Mouse (Mus musculus): ENCODE measurements around the gene Tesc.
A peak's percentile ranks its signal among the peaks of the same experiment; 100 is the strongest.

The Tesc gene

DNA sequence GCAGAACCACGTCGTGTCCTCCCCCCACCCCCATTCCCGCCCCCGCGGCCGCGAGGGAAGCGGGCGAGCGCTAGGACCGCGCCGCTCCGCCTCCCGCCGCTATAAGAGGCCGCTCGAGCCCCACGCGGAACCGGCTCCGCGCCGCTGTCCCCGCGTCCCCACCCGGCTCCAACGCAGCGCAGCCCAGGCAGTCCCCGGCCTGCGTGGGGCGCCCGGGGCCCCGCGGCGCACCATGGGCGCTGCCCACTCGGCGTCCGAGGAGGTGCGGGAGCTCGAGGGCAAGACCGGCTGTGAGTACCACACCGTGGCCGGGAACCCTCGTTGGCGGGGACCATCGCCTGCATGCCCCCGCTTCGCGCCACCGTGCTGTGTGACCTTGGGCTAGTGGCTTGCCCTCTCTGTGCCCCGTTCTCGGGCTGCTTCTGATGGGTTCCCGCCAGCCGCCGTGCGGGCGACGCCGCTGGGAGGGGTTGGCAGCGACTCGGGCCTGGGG is at the start of gene Tesc:
Gene Tesc, plus strand, starts transcription at position 46 of the 493 bp plus-strand sequence.
- peak; percentile 38 for DNase-seq

GRCm38 (mm10) chr5:117978159-117978697 is 49.3 kb upstream of the Tesc start:
- no peak for DNase-seq

DNA sequence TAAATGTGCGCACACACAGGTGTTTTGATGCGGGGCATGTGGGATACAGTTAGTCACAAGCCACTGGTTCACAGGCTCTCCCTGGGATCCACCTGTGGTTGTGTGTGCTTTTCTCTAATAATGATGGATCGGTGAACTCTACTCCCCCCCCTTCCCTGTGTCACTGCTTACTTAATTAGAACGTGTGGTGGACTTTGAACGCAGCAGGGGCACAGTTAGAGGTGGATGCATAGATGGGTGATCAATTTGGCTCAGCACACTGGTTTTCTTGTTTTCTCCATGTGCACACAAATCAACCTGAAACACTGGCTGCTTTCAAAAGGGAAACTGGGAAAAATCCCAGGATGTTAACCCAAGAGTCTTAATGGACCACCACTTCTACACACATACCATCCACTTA is 48.5 kb upstream of the Tesc start:
- DNase-seq: no peak

DNA sequence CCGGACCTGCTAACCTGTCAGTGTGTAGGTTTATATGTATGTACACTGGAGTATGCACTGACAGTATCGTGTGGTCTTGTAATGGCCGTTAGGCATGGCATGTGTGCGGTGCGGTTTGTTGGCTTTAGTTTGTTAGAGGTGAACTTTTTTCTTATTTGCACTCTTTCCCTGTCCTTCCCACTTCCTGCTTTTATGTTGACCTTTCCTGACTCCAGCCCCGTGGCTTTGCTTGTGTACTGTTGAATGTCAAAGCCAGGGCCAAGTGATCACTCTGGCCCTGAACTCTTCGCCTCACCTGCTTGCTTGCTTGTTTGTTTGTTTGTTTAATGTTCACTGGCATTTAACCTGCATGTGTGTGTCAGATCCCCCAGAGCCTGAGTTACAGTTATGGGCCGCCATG is 46.6 kb upstream of the Tesc start:
- DNase-seq: no peak

DNA sequence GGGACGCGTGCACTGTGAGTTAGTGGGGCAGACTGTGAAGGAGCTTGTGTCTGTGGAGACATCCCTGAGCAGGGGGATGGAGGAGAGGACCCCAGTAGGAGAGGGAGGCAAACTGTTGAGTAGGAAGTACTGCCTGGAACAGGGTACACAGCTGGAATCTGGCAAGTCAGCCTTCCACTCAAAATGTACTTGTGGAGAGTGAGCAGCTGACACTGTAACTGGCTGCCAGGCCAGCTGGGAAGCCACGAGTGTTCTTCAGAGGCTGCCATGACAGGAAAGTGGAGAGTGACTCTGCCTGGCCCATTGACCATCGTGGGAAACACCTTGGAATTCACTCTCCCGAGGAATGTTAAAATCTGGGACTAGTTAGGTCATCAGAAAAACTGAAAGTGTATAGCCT is 45.6 kb upstream of the Tesc start:
- no peak for DNase-seq

DNA sequence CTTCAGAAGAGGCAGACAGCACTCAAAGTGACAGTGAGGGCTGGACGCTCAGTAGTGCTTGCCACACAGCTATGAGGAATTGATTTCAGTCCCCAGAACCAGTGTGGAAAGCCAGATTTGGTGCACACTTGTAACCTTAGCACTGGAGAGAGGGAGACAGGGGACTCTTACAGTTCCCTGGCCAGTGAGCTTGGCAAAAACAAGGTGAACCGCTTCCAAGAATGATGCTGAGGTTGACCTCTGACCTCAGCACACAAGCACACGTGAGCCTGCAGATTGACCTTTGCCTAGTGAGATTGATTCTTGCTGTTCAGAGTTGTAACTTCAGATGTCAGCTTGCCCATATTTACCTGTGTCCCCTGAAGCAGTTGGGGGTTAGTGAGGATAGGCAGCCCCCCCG is 41.2 kb upstream of the Tesc start:
- no peak for DNase-seq

DNA sequence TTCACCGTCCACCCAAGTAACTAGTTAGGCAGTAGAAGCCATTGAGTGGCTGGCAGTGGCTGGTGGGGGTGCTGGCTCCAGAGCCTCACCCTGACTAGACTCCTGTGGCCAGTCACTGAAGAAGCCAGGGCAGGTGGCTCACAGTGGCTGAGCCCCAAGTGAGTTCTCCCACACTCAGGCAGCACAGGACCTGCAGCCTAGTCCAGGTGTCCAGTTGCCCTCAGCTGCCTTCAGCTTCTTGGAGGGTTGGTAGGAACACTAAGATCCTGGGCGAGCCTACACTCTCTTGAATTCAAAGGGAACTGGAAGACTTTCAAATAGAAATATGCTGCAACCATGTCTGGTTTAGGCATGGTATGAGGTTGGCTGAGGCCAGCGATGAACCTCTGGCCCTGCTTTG is 39.7 kb upstream of the Tesc start:
- no peak for DNase-seq

DNA sequence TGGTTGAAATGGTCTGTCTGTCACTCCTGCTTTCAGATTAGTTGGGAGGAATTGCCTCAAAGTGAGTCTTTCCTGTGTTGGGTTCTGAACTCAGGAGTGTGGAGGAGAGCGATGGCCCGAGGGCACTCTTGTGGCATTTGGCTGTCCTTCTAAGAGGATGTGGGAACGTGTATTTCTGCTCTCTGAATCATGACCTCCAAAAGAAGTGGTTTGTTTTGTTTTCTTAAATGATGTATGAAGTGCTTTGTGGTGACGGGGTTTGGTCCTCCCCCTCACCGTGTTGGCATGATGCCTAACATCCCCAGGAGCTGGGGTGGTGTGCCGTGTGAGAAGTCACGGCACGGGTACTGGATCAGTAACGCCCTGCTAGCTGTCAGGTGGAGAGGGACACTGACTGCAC is 39.2 kb upstream of the Tesc start:
- no peak for DNase-seq

- DNase-seq: no peak
Observed at GRCm38 (mm10) chr5:117989773-117990172, 37.8 kb upstream of the Tesc start.

DNA sequence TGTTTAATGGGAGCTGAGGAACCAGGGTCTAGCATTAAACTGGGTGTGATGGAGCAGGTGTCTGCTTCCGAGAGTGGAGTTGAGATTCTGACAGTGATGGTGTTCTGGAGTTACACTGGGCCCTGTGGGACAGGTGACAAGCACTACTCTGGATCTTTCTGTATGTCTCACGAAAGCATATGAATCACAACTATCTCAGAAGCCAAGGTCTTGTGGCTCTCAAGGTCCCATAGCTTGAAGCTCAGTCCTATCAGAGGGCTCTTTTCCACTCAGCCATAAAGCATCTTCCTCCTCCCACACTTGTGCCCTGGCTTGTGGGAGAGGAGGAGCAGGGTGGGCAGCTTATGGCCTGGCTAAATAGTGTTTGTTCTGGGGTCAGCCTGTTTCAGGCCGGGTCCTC is 36.6 kb upstream of the Tesc start:
- DNase-seq: no peak

- DNase-seq: no peak
Observed at GRCm38 (mm10) chr5:117993550-117993949, 34.0 kb upstream of the Tesc start.

DNA sequence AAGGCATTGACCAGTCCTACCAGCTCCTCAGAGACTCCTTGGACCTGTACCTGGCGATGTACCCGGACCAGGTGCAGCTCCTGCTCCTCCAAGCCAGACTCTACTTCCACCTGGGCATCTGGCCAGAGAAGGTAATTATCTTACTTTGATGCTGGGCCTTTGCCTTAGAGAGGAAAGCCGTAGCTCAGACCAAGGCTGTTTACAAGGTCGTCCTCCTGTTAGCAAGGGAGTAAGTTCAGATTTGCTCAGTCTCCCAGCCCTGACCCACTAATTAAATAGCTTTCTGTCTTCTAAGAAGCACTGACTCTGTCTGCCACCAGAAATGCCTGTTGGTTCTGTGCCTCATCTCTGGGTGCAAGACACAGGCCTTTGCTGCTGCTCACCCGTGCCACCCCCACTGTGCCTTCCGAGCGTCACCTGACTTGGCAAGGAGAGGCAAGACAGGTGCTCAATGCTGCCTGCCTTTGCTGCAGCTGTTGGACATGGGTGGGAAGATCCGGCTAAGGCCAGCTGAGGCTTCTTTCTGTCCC is 32.1 kb upstream of the Tesc start:
- DNase-seq: no peak

GRCm38 (mm10) chr5:117995911-117996310 is 31.6 kb upstream of the Tesc start:
- no peak for DNase-seq

- no peak for DNase-seq
Observed at GRCm38 (mm10) chr5:117996581-117996980, 31.0 kb upstream of the Tesc start.

DNA sequence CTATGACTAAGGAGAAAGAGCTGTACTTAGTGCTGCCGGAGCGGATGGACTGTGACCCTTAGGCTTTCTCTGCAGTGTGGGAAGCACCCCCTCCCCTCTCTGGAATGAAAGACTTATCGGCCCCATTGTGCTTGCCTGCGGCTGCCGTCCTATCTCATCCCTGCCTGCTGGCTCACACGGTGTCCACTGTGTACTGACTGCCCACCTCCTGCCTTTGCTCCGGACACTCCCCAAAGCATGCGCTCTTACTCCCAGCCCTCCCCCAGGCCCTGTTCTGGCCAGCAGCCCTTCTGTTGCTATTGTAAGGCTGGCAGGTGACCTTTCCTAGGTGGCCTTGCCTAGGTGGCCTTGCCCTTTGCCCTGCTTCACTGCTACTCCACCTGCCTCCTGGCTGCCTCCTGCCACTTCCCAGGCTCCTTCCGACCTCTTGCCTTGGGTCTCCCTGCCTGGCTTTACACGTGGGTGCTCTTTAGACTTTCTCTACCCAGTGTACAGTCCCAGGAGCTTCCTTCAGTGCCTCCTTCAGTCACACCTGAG is 30.0 kb upstream of the Tesc start:
- DNase-seq: no peak

- no peak for DNase-seq
Observed at GRCm38 (mm10) chr5:117999061-117999460, 28.5 kb upstream of the Tesc start.

- DNase-seq: no peak
Observed at GRCm38 (mm10) chr5:117999584-117999983, 28.0 kb upstream of the Tesc start.

DNA sequence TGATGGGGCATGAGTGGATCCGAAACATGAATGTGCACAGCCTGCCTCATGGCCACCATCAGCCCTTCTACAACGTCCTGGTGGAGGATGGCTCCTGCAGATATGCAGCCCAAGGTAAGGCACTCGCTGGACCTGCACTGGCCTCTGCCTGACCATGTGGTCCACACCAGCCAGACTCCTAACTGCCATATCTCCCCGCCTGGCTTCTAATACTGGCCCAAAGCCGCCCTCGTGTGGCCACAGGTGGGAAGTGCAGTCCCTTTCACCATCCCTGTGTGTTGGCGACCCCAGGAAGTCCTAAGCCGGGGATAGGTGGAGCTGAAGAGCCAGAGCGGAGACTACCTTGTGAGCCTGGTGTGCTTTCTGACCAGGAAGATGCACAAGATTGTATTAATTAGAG is 25.5 kb upstream of the Tesc start:
- peak; percentile 69 for DNase-seq

DNA sequence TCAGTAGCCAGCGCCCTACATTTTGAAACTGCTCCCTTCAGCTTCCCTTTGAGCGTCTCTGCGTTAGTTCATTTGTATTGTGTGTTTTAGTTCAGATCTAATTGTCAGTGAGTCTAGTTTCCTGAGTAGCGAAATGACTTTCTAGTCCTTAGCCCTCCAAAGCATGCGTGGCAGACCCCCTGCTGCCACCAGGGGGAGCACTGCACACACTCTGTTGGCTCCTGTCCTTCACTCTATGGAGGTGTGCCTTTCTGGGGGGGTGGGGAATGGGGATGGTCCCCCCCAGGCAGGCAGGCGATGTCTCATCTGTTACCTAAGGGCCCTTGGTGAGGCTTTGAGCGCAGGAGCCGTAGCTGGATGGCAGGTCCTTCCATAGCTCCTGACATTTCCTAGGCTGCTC is 22.9 kb upstream of the Tesc start:
- DNase-seq: peak; percentile 74

DNA sequence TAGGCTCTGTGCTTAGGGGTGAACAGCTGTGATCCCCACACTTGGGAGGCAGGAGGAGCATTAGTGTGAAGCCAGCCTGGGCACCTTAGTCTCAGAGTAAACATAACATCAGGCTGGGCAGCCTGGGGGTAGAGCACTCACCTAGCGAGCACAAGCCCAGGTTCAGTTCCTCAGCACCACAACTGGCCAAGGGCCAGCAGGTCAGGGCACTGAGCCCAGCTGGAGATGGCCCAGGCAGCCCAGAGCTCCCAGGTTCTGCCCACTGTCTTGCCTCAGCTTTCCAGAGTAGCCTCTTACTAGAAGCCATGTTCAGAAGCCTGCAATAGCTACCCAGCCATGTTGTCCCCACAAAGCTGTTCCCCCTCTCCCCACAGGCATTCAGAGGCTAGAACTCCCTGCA is 21.8 kb upstream of the Tesc start:
- no peak for DNase-seq

DNA sequence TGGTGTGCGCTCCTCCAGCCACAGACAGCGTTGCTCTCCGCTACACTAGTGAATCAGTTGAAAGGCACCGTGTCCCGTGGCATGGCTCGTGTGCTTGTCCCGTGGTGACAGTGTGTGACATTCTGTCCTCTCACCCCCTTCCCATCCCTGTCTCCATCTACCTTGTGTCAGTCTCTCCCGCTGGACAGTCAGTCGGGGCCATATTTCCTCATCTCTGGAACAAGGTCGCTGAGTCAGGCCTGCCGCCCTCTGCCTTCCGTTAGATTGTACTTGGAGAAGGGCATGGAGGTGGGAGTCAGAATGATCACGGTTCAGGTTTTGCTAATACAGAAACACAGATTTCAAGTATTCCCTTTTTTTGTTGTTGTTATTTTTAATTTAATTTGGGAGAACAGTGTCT is 19.2 kb upstream of the Tesc start:
- DNase-seq: no peak

DNA sequence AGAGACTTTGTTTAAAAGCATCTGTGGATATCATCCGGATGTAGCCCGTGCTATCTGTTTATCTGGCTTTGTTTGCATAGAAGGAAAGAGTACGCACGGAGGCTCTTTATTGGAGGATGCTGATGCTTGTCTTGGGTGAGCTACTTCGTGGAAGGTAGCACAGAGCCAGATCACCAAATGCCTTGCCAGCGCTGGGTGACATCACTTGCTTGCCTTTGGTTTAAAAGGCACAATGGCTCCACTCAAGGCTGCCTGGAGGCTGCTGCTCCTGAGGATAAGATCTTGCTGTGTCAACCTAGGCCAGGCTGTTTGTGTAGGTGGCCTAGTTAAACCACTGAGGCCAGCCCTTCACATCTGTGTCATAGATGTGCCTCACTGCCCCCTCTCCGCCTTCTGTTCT is 16.7 kb upstream of the Tesc start:
- DNase-seq: no peak

DNA sequence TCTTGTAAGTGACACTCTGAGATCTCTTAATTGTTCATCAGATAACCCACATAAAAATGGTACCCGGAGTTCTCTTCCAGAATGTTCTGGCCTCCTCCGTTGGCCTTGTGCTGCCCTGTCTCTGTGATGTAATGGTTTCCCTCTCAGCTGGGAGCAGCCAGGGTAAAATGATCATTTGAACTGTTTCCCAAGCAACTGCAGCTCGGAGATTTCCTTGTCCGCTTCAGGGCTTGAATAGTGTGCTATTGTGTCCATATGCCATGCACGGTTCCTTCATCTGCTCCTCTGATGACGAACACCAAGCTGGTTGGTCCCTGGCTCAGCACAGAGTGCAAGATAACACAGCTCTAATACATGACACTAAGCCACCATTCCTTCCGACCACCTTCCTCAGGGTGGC is 15.7 kb upstream of the Tesc start:
- DNase-seq: no peak

GRCm38 (mm10) chr5:118015028-118015427 is 12.5 kb upstream of the Tesc start:
- no peak for DNase-seq

GRCm38 (mm10) chr5:118015669-118016068 is 11.9 kb upstream of the Tesc start:
- DNase-seq: no peak
